Mouse (Mus musculus) limb, embryonic 12.5 days (tissue): Measurements from ENCODE around the gene Shmt2. TPM values are rescaled to one million over a fixed set of nuclear protein-coding genes. Genes with fewer than 3 reads are reported as not detected.

Source experiments
- ATAC-seq: fragments of 200-750 bp; cut with Nextera tagmentation; 2 replicates; pipeline ENCODE4 v1.8.0; 2017; ENCODE audit warnings: low read depth, moderate TSS enrichment; ENCODE audit not compliant: insufficient number of reproducible peaks, insufficient read depth, low FRiP score, low TSS enrichment
- H3K27ac ChIP-seq: fragments of 300-500 bp; sonication (generic); 2 replicates; pipeline ENCODE4 v1.5.1; 2016; ENCODE audit warnings: mild to moderate bottlenecking, moderate library complexity
- H3K27me3 ChIP-seq: fragments of 300-500 bp; sonication (generic); 2 replicates; pipeline ENCODE4 v1.6.1; 2016; ENCODE audit warnings: mild to moderate bottlenecking, moderate library complexity
- H3K36me3 ChIP-seq: fragments of 300-500 bp; sonication (generic); 2 replicates; pipeline ENCODE4 v1.6.1; 2016; ENCODE audit warnings: mild to moderate bottlenecking, moderate library complexity
- H3K4me1 ChIP-seq: fragments of 300-500 bp; sonication (generic); replicated peaks from 2 replicates; pipeline ENCODE4 v1.6.1; 2016
- H3K4me2 ChIP-seq: fragments of 300-500 bp; sonication (generic); 2 replicates; pipeline ENCODE4 v1.6.1; 2016; ENCODE audit warnings: mild to moderate bottlenecking, moderate library complexity
- H3K4me3 ChIP-seq: fragments of 300-500 bp; sonication (generic); replicated peaks from 2 replicates; pipeline ENCODE4 v1.5.1; 2016; ENCODE audit warnings: mild to moderate bottlenecking
- H3K9ac ChIP-seq: fragments of 300-500 bp; sonication (generic); replicated peaks from 2 replicates; pipeline ENCODE4 v1.6.1; 2016; ENCODE audit warnings: mild to moderate bottlenecking, moderate library complexity
- H3K9me3 ChIP-seq: fragments of 300-500 bp; sonication (generic); 2 replicates; pipeline ENCODE4 v1.6.1; 2016; ENCODE audit warnings: mild to moderate bottlenecking, moderate library complexity
- WGBS: fragments of 180-500 bp; shearing (Covaris S2); methylation state at CpG from one replicate; pipeline ENCODE4 v1.1.7; 2016; 5-methylcytosine and 5-hydroxymethylcytosine counted together
- polyA plus RNA-seq: library from polyadenylated mRNA; unstranded; fragments of >200 nt; fragmentation: Nextera tagmentation; extraction: Ambion mirVana; gene quantifications from 2 replicates; pipeline ENCODE4 v1.2.1, GENCODE M21; 2016

The Shmt2 gene
- polyA plus RNA-seq, 1 experiment from 2014 or later = 98.1 TPM

DNA sequence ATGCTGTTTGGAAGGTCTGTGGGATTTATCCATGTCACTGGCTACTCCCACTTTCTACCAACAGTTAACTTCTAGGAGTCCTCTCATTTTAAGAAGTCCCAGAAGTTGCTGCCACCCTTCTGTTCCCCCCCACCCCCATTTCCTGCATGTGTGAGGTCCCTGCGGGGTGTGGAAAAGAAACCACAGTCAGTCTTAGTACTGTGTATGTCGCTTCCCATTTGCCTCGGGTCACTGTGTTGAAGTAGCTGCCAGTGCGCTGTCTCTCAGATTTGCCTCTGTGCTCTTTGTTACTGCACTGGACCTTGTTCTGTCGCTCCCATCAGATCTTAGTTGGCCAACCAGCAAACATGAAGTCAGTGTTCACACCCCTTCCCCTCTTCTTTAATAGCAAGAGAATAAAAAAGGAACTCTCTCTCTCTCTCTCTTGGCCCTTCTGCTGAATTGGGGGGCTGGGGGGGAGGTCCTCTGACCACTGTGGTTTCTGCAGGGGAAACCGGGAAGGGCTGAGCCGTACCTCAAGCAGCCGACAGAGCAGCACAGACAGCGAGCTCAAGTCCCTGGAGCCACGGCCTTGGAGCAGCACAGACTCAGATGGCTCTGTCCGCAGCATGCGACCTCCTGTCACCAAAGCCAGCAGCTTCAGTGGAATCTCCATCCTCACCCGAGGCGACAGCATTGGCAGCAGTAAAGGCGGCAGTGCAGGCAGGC lies 50.8 kb downstream of the Shmt2 start:
- Histone ChIP-seq H3K4me3 (no peak overlapping the region), H3K36me3 (peaks cover 68% of the 10 kb centered on the region), H3K9me3 (no peaks in the 10 kb centered on the region), H3K4me1 (peaks cover 12% of the 10 kb centered on the region), H3K27me3 (no peaks in the 10 kb centered on the region), H3K9ac (no peak overlapping the region; the same call in 1 of the 2 replicates), H3K27ac (no peak overlapping the region; the same call in 1 of the 2 replicates), H3K4me2 (no peak overlapping the region)
- ATAC-seq = no peak
- 54% methylated on average over 15 of the region's 15 CpGs for WGBS

Other genes starting within 250 kb of the Shmt2 start
- 17.2 and 19.8 TPM in 2 replicates for gene Mbd6, start 233.4 kb downstream of the Shmt2 start, polyA plus RNA-seq
- 144 and 145 TPM in 2 replicates for gene Mars, start 210.7 kb downstream of the Shmt2 start, polyA plus RNA-seq
- gene Arhgap9, start 200.5 kb downstream of the Shmt2 start, polyA plus RNA-seq = 5.7 and 6.5 TPM in 2 replicates
- 11.0 and 14.2 TPM in 2 replicates for gene Gli1, start 180.5 kb downstream of the Shmt2 start, polyA plus RNA-seq
- 0.04 and 0.08 TPM in 2 replicates for gene Inhbe, start 168.0 kb downstream of the Shmt2 start, polyA plus RNA-seq
- gene Inhbc, start 152.0 kb downstream of the Shmt2 start, polyA plus RNA-seq = not detected in 2 replicates
- 45.6 and 56.4 TPM in 2 replicates for gene R3hdm2, start 142.1 kb downstream of the Shmt2 start, polyA plus RNA-seq
- gene Stac3, start 20.8 kb downstream of the Shmt2 start, polyA plus RNA-seq = 11.5 and 11.7 TPM in 2 replicates
- 0.60 and 1.6 TPM in 2 replicates for gene Ndufa4l2, start 7.5 kb downstream of the Shmt2 start, polyA plus RNA-seq
- gene Nxph4, start 12.1 kb upstream of the Shmt2 start, polyA plus RNA-seq = 4.2 and 6.3 TPM in 2 replicates
- gene Lrp1, start 98.7 kb upstream of the Shmt2 start, polyA plus RNA-seq = 87.6 and 94.7 TPM in 2 replicates
- gene Stat6, start 120.5 kb upstream of the Shmt2 start, polyA plus RNA-seq = 8.7 and 12.1 TPM in 2 replicates
- 12.6 and 13.5 TPM in 2 replicates for gene Nemp1, start 144.5 kb upstream of the Shmt2 start, polyA plus RNA-seq
- 15.3 and 19.1 TPM in 2 replicates for gene Nab2, start 146.1 kb upstream of the Shmt2 start, polyA plus RNA-seq
- 0.33 and 0.59 TPM in 2 replicates for gene Myo1a, start 182.7 kb upstream of the Shmt2 start, polyA plus RNA-seq
- gene Tac2, start 202.0 kb upstream of the Shmt2 start, polyA plus RNA-seq = 1.1 and 1.8 TPM in 2 replicates
- 4.3 and 4.6 TPM in 2 replicates for gene Zbtb39, start 217.1 kb upstream of the Shmt2 start, polyA plus RNA-seq
- gene Gpr182, start 229.3 kb upstream of the Shmt2 start, polyA plus RNA-seq = 0.49 and 0.59 TPM in 2 replicates
- gene Rdh1, start 237.3 kb upstream of the Shmt2 start, polyA plus RNA-seq = 0.05 TPM in 1 of 2 replicates, not detected in the other
- 0.16 TPM in 1 of 2 replicates, not detected in the other for gene Rdh16f1, start 237.3 kb upstream of the Shmt2 start, polyA plus RNA-seq